Mouse (Mus musculus): ENCODE results near the gene Tmem120b.
"Not testable (repeated sequence)": the region's sequence is repeated elsewhere in the genome, so short reads cannot be mapped to it uniquely, and the experiment has no call there.

DNA sequence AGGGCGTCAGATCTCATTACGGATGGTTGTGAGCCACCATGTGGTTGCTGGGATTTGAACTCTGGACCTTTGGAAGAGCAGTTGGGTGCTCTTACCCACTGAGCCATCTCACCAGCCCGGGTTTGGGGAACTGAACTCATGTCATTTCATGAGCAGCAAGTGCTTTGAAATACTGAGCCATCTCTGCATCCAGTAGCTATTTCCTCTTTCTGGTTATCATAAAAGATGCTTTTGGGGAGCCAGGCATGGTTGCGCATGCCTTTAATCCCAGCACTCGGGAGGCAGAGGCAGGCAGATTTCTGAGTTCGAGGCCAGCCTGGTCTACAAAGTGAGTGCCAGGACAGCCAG, 6.8 kb upstream of the Tmem120b start:
- 0 out of 6 replicates have a peak, but pooled peaks of 1 of the 3 experiments have one; percentile 8 for TF ChIP-seq CTCF (IDR thresholded peaks at IDR 0.05 in 2 of 3, conservative IDR thresholded peaks at IDR 0.05 in 1 of 3; ENCODE audit: control insufficient read depth in 1 of 3, insufficient read depth in 1 of 3, low read depth in 2 of 3, low read length in 3 of 3, poor library complexity in 1 of 3, severe bottlenecking in 1 of 3)
- not testable (repeated sequence) for TF ChIP-seq USF1 (IDR thresholded peaks at IDR 0.05; ENCODE audit: low read depth, low read length); CHD2 (IDR thresholded peaks at IDR 0.05; ENCODE audit: low read length); RCOR1 (IDR thresholded peaks at IDR 0.05; ENCODE audit: low read depth, low read length); E2F4 (IDR thresholded peaks at IDR 0.05; ENCODE audit: borderline replicate concordance, low read depth, low read length); MAX (IDR thresholded peaks at IDR 0.05; ENCODE audit: low read length); MYC (IDR thresholded peaks at IDR 0.05; ENCODE audit: low read depth, low read length); MAFK (IDR thresholded peaks at IDR 0.05; ENCODE audit: borderline replicate concordance, low read depth, low read length)
